Mouse (Mus musculus) lung, embryonic 14.5 days (tissue): Measurements from ENCODE around the gene Mast4. TPM values are rescaled to one million over a fixed set of nuclear protein-coding genes. Genes with fewer than 3 reads are reported as not detected.

Source experiments
- ATAC-seq: fragments of 200-750 bp; cut with Nextera tagmentation; 2 replicates; pipeline ENCODE4 v1.8.0; 2017; ENCODE audit warnings: mild to moderate bottlenecking, moderate TSS enrichment, moderate library complexity; ENCODE audit not compliant: insufficient read depth
- DNase-seq: peaks from one replicate; pipeline ENCODE4 v3.0.0-alpha.2; 2015
- H3K27ac ChIP-seq: fragments of 300-500 bp; sonication (generic); 2 replicates; pipeline ENCODE4 v1.5.1; 2014; ENCODE audit warnings: low read depth, mild to moderate bottlenecking, moderate library complexity
- H3K27me3 ChIP-seq: fragments of 300-500 bp; sonication (generic); 2 replicates; pipeline ENCODE4 v1.6.1; 2014; ENCODE audit warnings: low read length, control low read depth; ENCODE audit not compliant: insufficient read depth
- H3K36me3 ChIP-seq: fragments of 300-500 bp; sonication (generic); 2 replicates; pipeline ENCODE4 v1.6.1; 2014; ENCODE audit warnings: control low read depth; ENCODE audit not compliant: insufficient read depth
- H3K4me1 ChIP-seq: fragments of 300-500 bp; sonication (generic); 2 replicates; pipeline ENCODE4 v1.6.1; 2014; ENCODE audit warnings: antibody characterized with exemption, control low read depth; ENCODE audit not compliant: insufficient read depth
- H3K4me2 ChIP-seq: fragments of 300-500 bp; sonication (generic); 2 replicates; pipeline ENCODE4 v1.6.1; 2014; ENCODE audit warnings: mild to moderate bottlenecking
- H3K4me3 ChIP-seq: fragments of 300-500 bp; sonication (generic); 2 replicates; pipeline ENCODE4 v1.5.1; 2014; ENCODE audit warnings: low read depth, low read length
- H3K9ac ChIP-seq: fragments of 300-500 bp; sonication (generic); 2 replicates; pipeline ENCODE4 v1.6.1; 2014
- H3K9me3 ChIP-seq: fragments of 300-500 bp; sonication (generic); 2 replicates; pipeline ENCODE4 v1.6.1; 2016; ENCODE audit warnings: low read depth, low read length, control low read depth
- CTCF ChIP-seq: IDR thresholded peaks from 2 replicates; pipeline ENCODE4 v1.5.1; 2016; ENCODE audit warnings: antibody characterized with exemption, low read depth
- WGBS: fragments of 180-500 bp; shearing (Covaris S2); extraction: QIAGEN DNeasy Blood & Tissue Kit; methylation state at CpG from one replicate; pipeline ENCODE4 v1.1.7; 2014; 5-methylcytosine and 5-hydroxymethylcytosine counted together
- polyA plus RNA-seq: library from polyadenylated mRNA; unstranded; fragments of >200 nt; fragmentation: Nextera tagmentation; extraction: Ambion mirVana; gene quantifications from 2 replicates; pipeline ENCODE4 v1.2.1, GENCODE M21; 2014

Gene Mast4
- polyA plus RNA-seq, 1 experiment from 2014 or later, result 30.8 TPM

DNA sequence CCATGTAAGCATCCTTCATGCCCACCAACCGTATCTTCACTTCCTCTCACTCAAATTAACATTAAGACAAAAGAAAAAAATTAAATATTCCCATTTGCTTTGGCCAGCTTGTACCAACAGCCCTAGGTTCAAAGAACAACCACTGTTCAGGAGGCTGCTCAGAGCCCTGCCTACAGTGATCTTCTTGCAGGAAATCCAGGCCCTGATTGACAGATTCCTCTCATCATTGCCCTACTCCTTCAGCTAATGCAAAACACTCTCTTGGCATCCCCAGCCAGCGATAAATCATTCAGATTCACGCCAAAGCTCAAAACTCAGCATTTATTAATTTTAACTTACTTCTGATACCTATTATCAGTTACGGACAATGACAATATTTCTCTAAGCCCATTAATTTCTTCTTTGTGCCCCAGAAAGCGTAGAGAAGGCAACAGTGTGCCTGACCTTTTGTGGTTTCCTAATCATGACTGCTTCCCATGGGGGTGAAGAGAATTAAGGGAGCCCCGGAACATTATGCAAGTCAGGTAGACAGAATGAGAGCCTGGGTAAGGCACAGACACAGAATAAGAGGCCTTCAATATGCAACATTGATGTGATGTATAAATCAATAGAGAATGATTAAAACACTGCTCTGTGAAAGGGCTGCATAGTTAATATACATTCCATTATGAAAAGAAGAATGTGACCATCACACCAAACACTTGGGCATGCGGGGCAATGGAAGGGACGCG is 135.9 kb downstream of the Mast4 start:
- DNase-seq (no peak), ATAC-seq (no peak)
- Histone ChIP-seq H3K27ac (no peak overlapping the region), H3K9ac (no peak overlapping the region), H3K36me3 (no peaks in the 10 kb centered on the region), H3K27me3 (no peaks in the 10 kb centered on the region), H3K9me3 (no peaks in the 10 kb centered on the region), H3K4me1 (no peaks in the 10 kb centered on the region), H3K4me3 (no peak overlapping the region), H3K4me2 (no peak overlapping the region)
- TF ChIP-seq CTCF, result no peak
- WGBS, result 83% methylated on average over 9 of the region's 9 CpGs

DNA sequence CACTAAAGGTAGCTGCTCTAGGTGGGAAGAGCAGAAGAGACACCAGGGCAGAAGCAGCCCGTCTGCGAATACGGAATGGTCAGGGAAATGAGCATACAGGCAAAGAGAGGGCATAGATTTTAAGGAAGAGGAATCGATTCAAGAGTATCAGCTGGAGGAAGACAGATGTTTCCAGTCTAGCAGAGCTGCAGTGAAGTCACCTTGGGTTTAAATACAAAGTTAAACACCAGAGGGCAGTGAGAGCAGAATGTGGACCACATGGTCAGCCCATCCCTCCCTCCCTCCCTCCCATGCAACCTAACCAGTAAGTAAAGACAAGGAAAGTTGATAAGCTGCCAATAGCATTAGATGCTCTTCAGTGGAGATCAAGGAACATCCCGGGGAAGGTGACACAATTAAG is 138.0 kb downstream of the Mast4 start:
- no peaks in the 10 kb centered on the region for H3K4me1 ChIP-seq
- no peak overlapping the region for H3K9ac ChIP-seq
- H3K27ac ChIP-seq, result no peak overlapping the region
- H3K27me3 ChIP-seq, result no peaks in the 10 kb centered on the region
- ATAC-seq (no peak), DNase-seq (peak; percentile 23)
- peak; percentile 27 for TF ChIP-seq CTCF
- H3K4me2 ChIP-seq, result no peak overlapping the region
- no peak overlapping the region for H3K4me3 ChIP-seq
- WGBS, result 57% methylated on average over 5 of the region's 5 CpGs
- H3K9me3 ChIP-seq, result no peaks in the 10 kb centered on the region
- no peaks in the 10 kb centered on the region for H3K36me3 ChIP-seq

DNA sequence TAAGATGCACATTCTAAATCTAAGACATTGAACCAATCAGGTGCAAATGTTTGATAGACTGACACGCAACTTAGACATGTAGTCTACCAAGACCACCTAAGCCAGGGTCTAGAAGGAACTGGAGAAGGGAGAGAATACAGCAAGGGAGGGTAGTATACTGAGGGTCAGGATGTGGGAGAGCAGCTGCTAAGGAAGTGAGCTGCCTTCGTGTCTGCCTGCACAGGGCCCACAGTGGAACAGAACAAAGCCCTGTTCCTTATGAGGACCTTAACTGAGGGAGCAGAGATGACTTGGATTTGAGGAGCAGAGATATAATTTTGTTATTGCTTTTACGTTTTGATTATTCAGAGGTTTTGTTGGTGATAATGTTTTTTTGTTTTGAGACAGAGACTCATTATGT is 138.4 kb downstream of the Mast4 start:
- Histone ChIP-seq H3K4me3 (no peak overlapping the region), H3K9ac (no peak overlapping the region), H3K9me3 (no peaks in the 10 kb centered on the region), H3K4me2 (no peak overlapping the region), H3K27ac (no peak overlapping the region), H3K36me3 (no peaks in the 10 kb centered on the region), H3K27me3 (no peaks in the 10 kb centered on the region), H3K4me1 (no peaks in the 10 kb centered on the region)
- DNase-seq (no peak), ATAC-seq (no peak)
- 65% methylated on average over 3 of the region's 3 CpGs for WGBS
- TF ChIP-seq CTCF, result no peak

DNA sequence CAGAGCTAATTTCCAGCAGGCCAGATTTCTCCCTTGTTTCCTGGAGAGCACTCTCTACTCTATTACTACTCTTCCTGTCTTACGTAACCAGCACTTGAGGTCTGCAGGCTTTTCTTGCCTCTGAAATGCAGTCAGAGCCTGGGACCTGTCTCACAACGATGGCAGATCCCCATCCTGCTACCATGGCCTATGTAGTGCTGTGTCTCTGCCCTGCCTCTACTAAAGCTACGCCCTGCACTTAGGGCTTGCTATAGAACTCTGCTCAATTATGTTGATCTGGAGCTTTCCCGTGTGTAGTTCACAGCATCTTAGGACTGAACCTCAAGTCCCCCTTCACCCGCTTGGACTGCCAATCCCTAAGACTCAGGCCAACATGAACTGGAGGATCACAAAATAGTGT is 150.7 kb downstream of the Mast4 start:
- DNase-seq, result no peak
- no peak for ATAC-seq
- Histone ChIP-seq H3K36me3 (no peaks in the 10 kb centered on the region), H3K9me3 (no peaks in the 10 kb centered on the region), H3K9ac (no peak overlapping the region), H3K4me2 (no peak overlapping the region), H3K4me3 (no peak overlapping the region), H3K4me1 (no peaks in the 10 kb centered on the region), H3K27ac (no peak overlapping the region), H3K27me3 (no peaks in the 10 kb centered on the region)
- no peak for TF ChIP-seq CTCF
- WGBS, result 78% methylated on average over 5 of the region's 5 CpGs

DNA sequence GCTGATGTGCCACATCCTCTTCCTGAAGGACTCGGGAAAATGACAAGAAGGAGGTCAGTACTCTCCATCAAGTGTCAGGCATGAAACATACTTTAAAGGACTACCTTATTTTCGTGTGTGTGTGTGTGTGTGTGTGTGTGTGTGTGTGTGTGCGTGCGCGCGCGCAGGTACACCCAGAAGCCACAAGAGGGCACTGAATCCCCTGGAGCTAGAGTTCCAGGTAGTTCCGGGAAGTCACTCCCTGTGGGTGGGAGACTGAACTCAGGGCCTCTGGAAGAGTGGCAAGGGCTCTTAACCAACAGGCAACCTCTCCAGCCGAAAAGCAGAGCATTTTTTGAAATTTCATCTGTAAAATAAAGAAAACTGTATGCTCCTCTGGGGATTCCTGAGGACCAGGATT is 152.5 kb downstream of the Mast4 start:
- DNase-seq, result no peak
- no peak overlapping the region for H3K27ac ChIP-seq
- no peak overlapping the region for H3K4me3 ChIP-seq
- 90% methylated on average over 9 of the region's 9 CpGs for WGBS
- H3K9ac ChIP-seq, result no peak overlapping the region
- H3K4me2 ChIP-seq, result no peak overlapping the region
- 0 out of 2 replicates have a peak, but pooled peaks have one; percentile 23 for TF ChIP-seq CTCF
- H3K9me3 ChIP-seq, result no peaks in the 10 kb centered on the region
- no peaks in the 10 kb centered on the region for H3K27me3 ChIP-seq
- ATAC-seq, result no peak
- no peaks in the 10 kb centered on the region for H3K36me3 ChIP-seq
- no peaks in the 10 kb centered on the region for H3K4me1 ChIP-seq

DNA sequence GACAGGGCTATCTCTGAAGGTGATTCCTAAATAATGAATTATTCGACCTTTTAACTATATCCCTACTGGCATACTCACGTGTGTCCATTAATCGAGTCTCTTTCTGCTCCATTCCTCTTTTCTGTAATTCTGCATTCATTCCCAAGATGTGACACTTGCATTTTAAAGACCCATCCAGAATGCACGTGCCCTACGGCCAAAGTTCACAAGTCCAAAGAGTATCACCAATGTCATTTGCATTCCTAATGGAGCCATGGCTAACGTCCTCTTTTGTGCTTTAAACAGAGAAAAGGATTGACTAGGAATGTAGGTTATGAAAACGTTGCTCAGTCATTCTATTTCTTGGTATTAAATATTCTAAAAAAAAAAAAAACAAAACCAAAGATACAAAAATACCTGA is 157.4 kb downstream of the Mast4 start:
- no peak overlapping the region for H3K27ac ChIP-seq
- H3K4me3 ChIP-seq, result no peak overlapping the region
- no peak for ATAC-seq
- H3K27me3 ChIP-seq, result no peaks in the 10 kb centered on the region
- WGBS, result 68% methylated on average over 7 of the region's 7 CpGs
- no peak overlapping the region for H3K9ac ChIP-seq
- H3K4me1 ChIP-seq, result no peaks in the 10 kb centered on the region
- H3K36me3 ChIP-seq, result no peaks in the 10 kb centered on the region
- H3K9me3 ChIP-seq, result no peaks in the 10 kb centered on the region
- H3K4me2 ChIP-seq, result no peak overlapping the region
- DNase-seq, result no peak
- TF ChIP-seq CTCF, result no peak

DNA sequence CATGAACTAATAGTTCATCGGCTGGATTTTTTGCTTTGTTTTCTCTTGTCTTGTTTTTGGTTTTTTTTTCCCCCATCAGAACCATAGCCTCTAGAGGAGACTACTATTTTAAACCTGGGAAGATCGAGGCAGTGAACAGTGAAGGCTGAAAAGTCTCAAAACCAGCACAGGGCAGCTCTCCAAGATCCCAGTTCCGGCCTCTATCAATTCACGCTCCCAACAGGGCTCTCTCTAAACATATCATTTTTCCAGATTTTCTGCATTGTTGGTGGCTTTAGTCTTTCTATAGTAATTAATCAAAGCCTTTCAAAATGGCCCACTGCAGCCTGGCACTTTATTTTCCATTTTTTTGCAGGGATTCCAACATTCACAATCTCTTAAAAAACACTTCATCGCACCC is 159.9 kb downstream of the Mast4 start:
- Histone ChIP-seq H3K4me3 (no peak overlapping the region), H3K27me3 (no peaks in the 10 kb centered on the region), H3K4me2 (no peak overlapping the region), H3K36me3 (no peaks in the 10 kb centered on the region), H3K9ac (no peak overlapping the region), H3K4me1 (no peaks in the 10 kb centered on the region), H3K9me3 (no peaks in the 10 kb centered on the region), H3K27ac (no peak overlapping the region)
- DNase-seq (peak; percentile 37), ATAC-seq (no peak)
- WGBS, result 60% methylated on average over 5 of the region's 5 CpGs
- TF ChIP-seq CTCF, result no peak
